Mouse (Mus musculus) CH12.LX (cell line): ENCODE measurements around the gene Celf5. TPM values are rescaled to one million over a fixed set of nuclear protein-coding genes. Genes with fewer than 3 reads are reported as not detected.

Experiments
- DNase-seq: peaks from one replicate; pipeline ENCODE4 v3.0.0-alpha.2; 2013; ENCODE audit errors: extremely low read depth
- H3K27ac ChIP-seq: 2 replicates; pipeline ENCODE4 v1.5.1; 2012; ENCODE audit warnings: low read depth, mild to moderate bottlenecking, control low read depth, moderate library complexity; ENCODE audit not compliant: insufficient read depth
- H3K27me3 ChIP-seq: replicated peaks from 2 replicates; pipeline ENCODE3; 2012; ENCODE audit warnings: inconsistent platforms
- H3K36me3 ChIP-seq, 2 experiments: replicated peaks in 1 of 2; 2 replicates each; pipeline versions ENCODE3 to v1.6.1; 2012; ENCODE audit warnings: inconsistent platforms in 1 of 2, low read length in 1 of 2, mild to moderate bottlenecking in 1 of 2, mixed read lengths in 1 of 2, moderate library complexity in 1 of 2; ENCODE audit not compliant: control insufficient read depth in 1 of 2, insufficient read depth in 1 of 2
- H3K4me1 ChIP-seq, 2 experiments: 2 replicates each; pipeline ENCODE4 v1.6.1; 2012; ENCODE audit warnings: inconsistent platforms in 1 of 2, moderate library complexity in 1 of 2; ENCODE audit not compliant: insufficient read depth in 2 of 2, control insufficient read depth in 1 of 2
- H3K4me2 ChIP-seq: 2 replicates; pipeline ENCODE4 v1.6.1; 2012; ENCODE audit warnings: low read depth, mild to moderate bottlenecking, control low read depth; ENCODE audit not compliant: poor library complexity, insufficient read depth, severe bottlenecking
- H3K4me3 ChIP-seq, 3 experiments: fragments of 150-350 bp in 1 of 3; sonication (generic) in 1 of 3; replicated peaks in 1 of 3; 2 replicates each; pipeline versions ENCODE3 to v1.5.1; 2011 to 2012; ENCODE audit warnings: low read depth in 2 of 3, low read length in 2 of 3, mild to moderate bottlenecking in 2 of 3, moderate library complexity in 2 of 3, control low read depth in 1 of 3, improper control_type of control experiment in 1 of 3, inconsistent platforms in 1 of 3, mixed read lengths in 1 of 3; ENCODE audit not compliant: poor library complexity in 1 of 3
- H3K79me2 ChIP-seq: replicated peaks from 2 replicates; pipeline ENCODE4 v1.6.1; 2012; ENCODE audit warnings: mild to moderate bottlenecking, moderate library complexity; ENCODE audit not compliant: control insufficient read depth, poor library complexity, insufficient read depth, severe bottlenecking; ENCODE audit errors: extremely low read depth
- H3K9ac ChIP-seq: 2 replicates; pipeline ENCODE4 v1.6.1; 2012; ENCODE audit warnings: low read depth, mild to moderate bottlenecking, control low read depth, moderate library complexity; ENCODE audit not compliant: insufficient read depth
- H3K9me3 ChIP-seq: replicated peaks from 2 replicates; pipeline ENCODE3; 2012; ENCODE audit warnings: low read length, inconsistent platforms, mixed read lengths
- BHLHE40 ChIP-seq: IDR thresholded peaks from 2 replicates; pipeline ENCODE4 v1.6.1; 2011; ENCODE audit warnings: mild to moderate bottlenecking, low read depth, low read length, improper control_type of control experiment
- CHD1 ChIP-seq: IDR thresholded peaks from 2 replicates; pipeline ENCODE4 v1.6.1; 2012; ENCODE audit warnings: low read depth, low read length, improper control_type of control experiment, inconsistent platforms
- CHD2 ChIP-seq: IDR thresholded peaks from 2 replicates; pipeline ENCODE4 v1.6.1; 2011; ENCODE audit warnings: low read length, improper control_type of control experiment
- CTCF ChIP-seq, 2 experiments: IDR thresholded peaks in 1 of 2; conservative IDR thresholded peaks in 1 of 2; 2 replicates each; pipeline ENCODE4 v1.5.1; 2011 to 2012; ENCODE audit warnings: low read depth in 2 of 2, low read length in 2 of 2, improper control_type of control experiment in 1 of 2, inconsistent platforms in 1 of 2, mild to moderate bottlenecking in 1 of 2, moderate library complexity in 1 of 2
- E2F4 ChIP-seq: IDR thresholded peaks from 2 replicates; pipeline ENCODE4 v1.6.1; 2011; ENCODE audit warnings: low read depth, low read length, improper control_type of control experiment; ENCODE audit not compliant: insufficient replicate concordance
- HCFC1 ChIP-seq: IDR thresholded peaks from 2 replicates; pipeline ENCODE4 v1.6.1; 2012; ENCODE audit warnings: low read depth, mild to moderate bottlenecking, inconsistent platforms, low read length, improper control_type of control experiment
- IRF4 ChIP-seq: IDR thresholded peaks from 2 replicates; pipeline ENCODE4 v1.6.1; 2014; ENCODE audit warnings: low read depth, mild to moderate bottlenecking, inconsistent platforms, low read length, improper control_type of control experiment
- JUN ChIP-seq: IDR thresholded peaks from 2 replicates; pipeline ENCODE4 v1.6.1; 2011; ENCODE audit warnings: low read depth, mild to moderate bottlenecking, low read length, improper control_type of control experiment, moderate library complexity; ENCODE audit not compliant: insufficient read depth
- KAT2A ChIP-seq: IDR thresholded peaks from 2 replicates; pipeline ENCODE4 v1.6.1; 2012; ENCODE audit warnings: low read length, improper control_type of control experiment, inconsistent platforms; ENCODE audit not compliant: insufficient replicate concordance
- PAX5 ChIP-seq: IDR thresholded peaks from 2 replicates; pipeline ENCODE4 v1.6.1; 2012; ENCODE audit warnings: low read length, inconsistent platforms, mixed read lengths
- POLR2AphosphoS2 ChIP-seq: IDR thresholded peaks from 2 replicates; pipeline ENCODE4 v1.6.1; 2011; ENCODE audit warnings: low read depth, low read length, improper control_type of control experiment
- RCOR1 ChIP-seq: conservative IDR thresholded peaks from 2 replicates; pipeline ENCODE4 v1.6.1; 2012; ENCODE audit warnings: low read depth, mild to moderate bottlenecking, inconsistent platforms, low read length, improper control_type of control experiment
- SIN3A ChIP-seq: IDR thresholded peaks from 2 replicates; pipeline ENCODE4 v1.6.1; 2012; ENCODE audit warnings: low read length, improper control_type of control experiment, inconsistent platforms
- SMC3 ChIP-seq: IDR thresholded peaks from 2 replicates; pipeline ENCODE4 v1.6.1; 2011; ENCODE audit warnings: low read depth, low read length, improper control_type of control experiment
- TBP ChIP-seq: conservative IDR thresholded peaks from 2 replicates; pipeline ENCODE4 v1.6.1; 2011; ENCODE audit warnings: low read depth, low read length, improper control_type of control experiment
- USF2 ChIP-seq: conservative IDR thresholded peaks from 2 replicates; pipeline ENCODE4 v1.6.1; 2011; ENCODE audit warnings: low read depth, low read length, improper control_type of control experiment
- ZKSCAN1 ChIP-seq: IDR thresholded peaks from 2 replicates; pipeline ENCODE4 v1.6.1; 2012; ENCODE audit warnings: low read depth, inconsistent platforms, low read length, improper control_type of control experiment, borderline replicate concordance
- ZMIZ1 ChIP-seq: IDR thresholded peaks from 2 replicates; pipeline ENCODE4 v1.6.1; 2012; ENCODE audit warnings: low read depth, mild to moderate bottlenecking, inconsistent platforms, low read length, improper control_type of control experiment
- ZNF384 ChIP-seq: IDR thresholded peaks from 2 replicates; pipeline ENCODE4 v1.6.1; 2012; ENCODE audit warnings: low read depth, low read length, improper control_type of control experiment, inconsistent platforms
- dilution Hi-C: fragments of 300-500 bp; cut with MboI; formaldehyde crosslinking; loops from 2 replicates; pipeline ENCODE4 v1.14.3; 2020; ENCODE audit warnings: low sequenced_read_pairs; ENCODE audit not compliant: extremely low pct_unique_long_range_greater_than_20kb, extremely low pct_ligation_motif_present
- in situ Hi-C: fragments of 300-500 bp; cut with MboI; formaldehyde crosslinking; loops from 3 replicates; pipeline ENCODE4 v1.14.3; 2019; ENCODE audit warnings: low sequenced_read_pairs, low pct_ligation_motif_present, low pct_unique_long_range_greater_than_20kb, mixed read lengths
- polyA plus RNA-seq: library from polyadenylated mRNA; unstranded; fragments of >175 nt; gene quantifications from 2 replicates; pipeline ENCODE4 v1.2.1, GENCODE M21; 2012; ENCODE audit warnings: low read depth; ENCODE audit not compliant: insufficient read length
- total RNA-seq, 2 experiments: library from RNA; depleted of rRNA; stranded (reverse); fragments of 300-350 nt in 1 of 2; fragments of >200 nt in 1 of 2; gene quantifications; 2 replicates each; pipeline ENCODE4 v1.2.3; 2012 to 2014

The Celf5 gene
- total and polyA plus RNA-seq, 3 experiments = 0.07 to 0.08 TPM; not detected in 1

DNA sequence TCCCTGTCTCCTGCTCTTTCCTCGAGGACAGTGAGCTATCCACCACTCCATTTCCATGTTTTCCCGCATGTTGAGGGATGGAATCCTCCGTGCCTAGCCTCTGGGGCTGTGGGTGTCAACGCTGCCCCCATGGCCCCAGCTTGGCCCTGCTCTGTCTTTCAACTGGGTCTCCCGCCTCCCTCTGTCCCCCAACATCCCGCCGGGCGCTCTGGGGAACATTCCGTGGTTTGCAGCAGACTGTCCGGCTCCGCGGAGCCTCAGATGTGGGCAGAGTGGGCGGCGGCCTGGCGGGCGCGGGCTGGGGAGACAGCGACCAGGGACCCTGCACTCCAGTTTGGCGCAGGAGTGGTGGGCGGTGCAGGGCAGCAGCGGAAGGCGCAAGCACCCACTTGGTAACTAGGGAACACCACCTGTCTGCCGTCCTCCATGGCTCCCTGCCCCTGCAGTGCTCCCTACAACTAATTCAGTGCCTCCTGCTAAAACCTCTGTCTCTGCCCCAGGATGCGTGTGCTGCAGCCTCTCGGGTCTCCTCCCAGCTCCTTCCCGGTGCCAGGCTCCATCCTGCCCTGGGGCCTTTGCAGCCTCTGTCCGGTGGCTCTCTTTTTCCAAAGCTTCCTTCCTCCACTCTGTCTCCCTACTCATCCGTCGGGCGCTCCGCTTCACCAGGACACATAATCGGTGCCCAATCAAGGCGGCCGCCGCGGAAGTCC lies 30.1 kb downstream of the Celf5 start:
- Histone ChIP-seq H3K36me3 (no peaks in the 10 kb centered on the region), H3K4me3 (no peak overlapping the region), H3K79me2 (no peaks in the 10 kb centered on the region), H3K4me1 (no peaks in the 10 kb centered on the region), H3K27me3 (peaks cover 86% of the 10 kb centered on the region), H3K27ac (no peak overlapping the region), H3K4me2 (no peak overlapping the region), H3K9ac (no peak overlapping the region), H3K9me3 (no peaks in the 10 kb centered on the region)
- TF ChIP-seq JUN = no peak
- no peak for TF ChIP-seq SIN3A
- no peak for TF ChIP-seq ZNF384
- TF ChIP-seq TBP = no peak
- TF ChIP-seq HCFC1 = no peak
- no peak for TF ChIP-seq ZKSCAN1
- no peak for TF ChIP-seq SMC3
- no peak for TF ChIP-seq ZMIZ1
- TF ChIP-seq PAX5 = no peak
- no peak for TF ChIP-seq E2F4
- TF ChIP-seq KAT2A = no peak
- TF ChIP-seq CTCF (conservative IDR thresholded peaks at IDR 0.05 in 1 of 2, IDR thresholded peaks at IDR 0.05 in 1 of 2; ENCODE audit: low read depth in 2 of 2, low read length in 2 of 2) = no peak
- TF ChIP-seq BHLHE40 = no peak
- no peak for TF ChIP-seq CHD2
- no peak for DNase-seq
- in situ Hi-C loops (no loop called here), dilution Hi-C loops (no loop called here)

DNA sequence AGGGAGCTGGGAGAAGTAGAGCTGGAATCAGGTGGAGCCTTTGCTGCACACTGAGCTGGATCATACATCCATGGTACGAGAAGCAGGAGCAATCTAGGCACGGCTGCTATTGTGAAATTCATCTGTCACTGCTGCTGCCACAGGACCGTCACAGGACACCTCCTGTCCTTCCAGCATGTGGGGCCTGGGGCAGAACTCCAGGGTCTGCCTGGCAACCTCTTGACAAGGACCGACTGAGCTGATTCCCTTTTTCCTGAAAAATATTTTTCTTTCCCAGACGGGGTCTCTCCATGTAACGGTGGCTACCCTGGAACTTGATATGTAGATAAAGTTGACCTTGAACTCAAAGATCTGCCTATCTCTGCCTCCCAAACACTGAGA lies 31.2 kb downstream of the Celf5 start:
- Histone ChIP-seq H3K4me3 (no peak overlapping the region), H3K9ac (no peak overlapping the region), H3K4me1 (no peaks in the 10 kb centered on the region), H3K27me3 (peaks cover 83% of the 10 kb centered on the region)
- no peak for DNase-seq
- no peak for TF ChIP-seq USF2
- no peak for TF ChIP-seq SMC3
- no peak for TF ChIP-seq CHD1
- TF ChIP-seq RCOR1 = no peak
- no peak for TF ChIP-seq IRF4
- TF ChIP-seq ZMIZ1 = no peak
- TF ChIP-seq POLR2AphosphoS2 = no peak
- no peak for TF ChIP-seq KAT2A
- TF ChIP-seq, all 38 proteins: peak for 0
- no peak overlapping the region for H3K27ac ChIP-seq
- in situ Hi-C loops = no loop called here
- H3K4me2 ChIP-seq = no peak overlapping the region
- H3K36me3 ChIP-seq = no peaks in the 10 kb centered on the region
- H3K9me3 ChIP-seq = no peaks in the 10 kb centered on the region
- dilution Hi-C loops = no loop called here
- H3K79me2 ChIP-seq = no peaks in the 10 kb centered on the region
